In genomic region chr19:55132476-55132875, GRCm38 (mm10) we compare ENCODE assay signal across 18 mouse cellular contexts. TPM values are rescaled to one million over a fixed set of nuclear protein-coding genes. Genes with fewer than 3 reads are reported as not detected.
A peak's percentile ranks its signal among the peaks of the same experiment; 100 is the strongest.
DNase-seq lines count a peak whose midpoint lies in the region.
"Had no signal": no experiment of that assay in that cellular context is flagged by ENCODE, and none has a peak within 500 bp of the region (broad histone marks: within the 10 kb centered on the region; RNA-seq: fewer than 3 reads in every experiment).

No protein-coding gene starts in this region.

- DNase-seq in adrenal gland, postnatal 10 days = peak; percentile 68
- DNase-seq in adrenal gland, adult 8-10 months = no peak
- peak; percentile 44 for DNase-seq in ovary, adult 18-20 months (ENCODE audit: low spot score)
- DNase-seq in ovary, postnatal 14 days (ENCODE audit: low spot score) = no peak
- peak; percentile 71 for DNase-seq in adrenal gland, postnatal 25 days
- no peak for DNase-seq in thymus, postnatal 25 days
- DNase-seq: cerebellum, adult 11 months; cerebellum, adult 2 months; cerebellum, adult 9-11 months; cerebellum, postnatal 25 days; forebrain, postnatal 0 days; gastrocnemius, adult 2 months; gastrocnemius, postnatal 14 days; heart, adult 18-20 months; heart, postnatal 14 days; heart, postnatal 4 days had no signal

RNA-seq across cellular contexts. Expression of gene Gpam, which starts 5.4 kb away (rescaled TPM):
- total RNA-seq in adrenal gland, postnatal 10 days (2021) = 100 to 1,000 TPM; 174 to 215 TPM
- total RNA-seq in adrenal gland, adult 8-10 months (2022) = 100 to 1,000 TPM in 3 of 4 experiments, 10 to 100 TPM in 1; 77.4 to 450 (median 220) TPM
- 573 and 601 TPM in 2 replicates for total RNA-seq in adrenal gland, postnatal 25 days (2021)

RNA-seq across cellular contexts. Expression of gene Tectb, which starts 48.1 kb away (rescaled TPM):
- total RNA-seq in adrenal gland, postnatal 10 days (2021) = under 1 TPM; 0.45 to 0.55 TPM
- total RNA-seq in adrenal gland, adult 8-10 months (2022) = under 1 TPM in 2 of 4 experiments, not detected in 2; 0.55 to 0.66 TPM
- 0.67 and 1.2 TPM in 2 replicates for total RNA-seq in adrenal gland, postnatal 25 days (2021)
- total RNA-seq: common myeloid progenitor, adult 5-6 weeks; forebrain, postnatal 0 days; gastrocnemius, adult 2 months; MEL had no signal

Comparison
In these comparisons a context has a peak if more than half of its experiments do, and no peak if none do; other contexts are left out.
1. DNase-seq: peak in adrenal gland, postnatal 10 days (single experiment), ovary, adult 18-20 months (single experiment) and adrenal gland, postnatal 25 days (single experiment); none in adrenal gland, adult 8-10 months (single experiment), ovary, postnatal 14 days (single experiment) and thymus, postnatal 25 days (single experiment).